ENCODE assay signal across 21 mouse cellular contexts in genomic region chr9:99706264-99706663, GRCm38 (mm10). TPM values are rescaled to one million over a fixed set of nuclear protein-coding genes. Genes with fewer than 3 reads are reported as not detected.
"Had no signal": no experiment of that assay in that cellular context is flagged by ENCODE, and none has a peak within 500 bp of the region (broad histone marks: within the 10 kb centered on the region; RNA-seq: fewer than 3 reads in every experiment).

No protein-coding gene starts in this region.

- ATAC-seq: liver, postnatal 0 days; midbrain, embryonic 13.5 days; midbrain, embryonic 15.5 days had no signal

- H3K36me3 ChIP-seq: liver, embryonic 13.5 days; liver, embryonic 15.5 days; midbrain, embryonic 13.5 days; midbrain, embryonic 15.5 days; neural tube, embryonic 12.5 days; stomach, embryonic 15.5 days had no signal

- H3K4me2 ChIP-seq: liver, embryonic 11.5 days; liver, embryonic 13.5 days; liver, embryonic 15.5 days; lung, embryonic 14.5 days; midbrain, embryonic 11.5 days; midbrain, embryonic 13.5 days; midbrain, embryonic 15.5 days; neural tube, embryonic 12.5 days; stomach, embryonic 15.5 days had no signal

- H3K9ac ChIP-seq: liver, embryonic 13.5 days; liver, embryonic 15.5 days; liver, postnatal 0 days; lung, embryonic 14.5 days; midbrain, embryonic 13.5 days; midbrain, embryonic 15.5 days; neural tube, embryonic 12.5 days; stomach, embryonic 15.5 days had no signal

- H3K27me3 ChIP-seq: liver, embryonic 13.5 days; liver, embryonic 15.5 days; megakaryocyte, embryonic 14.5 days; midbrain, embryonic 13.5 days; midbrain, embryonic 15.5 days; neural tube, embryonic 12.5 days; stomach, embryonic 15.5 days had no signal

- DNase-seq: liver, embryonic 13.5 days; liver, postnatal 0 days; lung, embryonic 14.5 days; right cerebral cortex, postnatal 14 days; thymus, adult 2 months; thymus, postnatal 25 days; thymus, postnatal 4 days had no signal

- H3K9me3 ChIP-seq: liver, embryonic 13.5 days; liver, embryonic 15.5 days; midbrain, embryonic 13.5 days; midbrain, embryonic 15.5 days; neural tube, embryonic 12.5 days; stomach, embryonic 15.5 days had no signal

- H3K27ac ChIP-seq: liver, embryonic 13.5 days; liver, embryonic 15.5 days; macrophage; midbrain, embryonic 13.5 days; midbrain, embryonic 15.5 days; neural tube, embryonic 12.5 days; stomach, embryonic 15.5 days; stomach, postnatal 0 days had no signal

- H3K4me3 ChIP-seq: liver, embryonic 13.5 days; liver, embryonic 15.5 days; midbrain, embryonic 13.5 days; midbrain, embryonic 15.5 days; neural tube, embryonic 12.5 days; stomach, embryonic 15.5 days had no signal

- H3K4me1 ChIP-seq: liver, embryonic 13.5 days; liver, embryonic 15.5 days; megakaryocyte, embryonic 14.5 days; midbrain, embryonic 13.5 days; midbrain, embryonic 15.5 days; neural tube, embryonic 12.5 days; stomach, embryonic 15.5 days had no signal

RNA-seq across cellular contexts. Expression of gene Cldn18, which starts 10.8 kb away (rescaled TPM):
- polyA plus RNA-seq: liver, embryonic 13.5 days; liver, postnatal 0 days; macrophage; midbrain, embryonic 11.5 days; midbrain, embryonic 15.5 days; midbrain, postnatal 0 days; neural tube, embryonic 12.5 days; neural tube, embryonic 14.5 days; spleen, adult 2 months; urinary bladder, adult 2 months had no signal
